Mouse (Mus musculus) olfactory bulb, adult 2 months (tissue): ENCODE measurements around the gene Samd1.

Experiments
- CTCF ChIP-seq: fragments of 200-500 bp; IDR thresholded peaks from 2 replicates; pipeline ENCODE4 v1.5.1; 2012; ENCODE audit warnings: low read depth, mild to moderate bottlenecking, low read length, moderate library complexity; ENCODE audit not compliant: insufficient read depth
- POLR2A ChIP-seq: fragments of 200-500 bp; IDR thresholded peaks from 2 replicates; pipeline ENCODE4 v1.6.1; 2012; ENCODE audit warnings: mild to moderate bottlenecking, low read depth, low read length, moderate library complexity; ENCODE audit not compliant: insufficient read depth

DNA sequence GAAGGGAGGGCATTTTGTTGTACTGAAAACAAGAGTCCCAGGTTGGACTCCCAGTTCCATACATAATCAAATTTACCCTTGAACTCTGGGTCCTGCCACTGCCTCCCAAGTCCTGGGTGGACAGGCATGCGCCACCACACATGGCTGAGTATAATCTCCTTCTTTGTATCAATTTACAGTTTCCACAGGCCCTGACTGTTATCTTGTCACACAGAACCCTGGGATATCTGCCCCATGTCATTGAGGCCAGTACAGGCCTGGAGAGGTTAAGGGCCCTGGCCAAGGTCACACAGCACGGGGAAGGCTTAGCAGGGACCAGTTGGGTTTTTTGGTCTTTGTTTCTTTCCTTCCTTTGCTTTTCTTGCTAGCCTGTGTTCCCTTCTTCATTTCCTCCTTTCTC is 5.0 kb upstream of the Samd1 start:
- TF ChIP-seq CTCF (no peak), POLR2A (no peak)
